Mouse (Mus musculus) G1E (cell line): ENCODE data around the gene Acot7. TPM values are rescaled to one million over a fixed set of nuclear protein-coding genes. Genes with fewer than 3 reads are reported as not detected.

Experiments used
- ATAC-seq: 2 replicates; pipeline ENCODE4 v1.8.0; 2016; ENCODE audit warnings: mild to moderate bottlenecking; ENCODE audit not compliant: insufficient number of reproducible peaks, poor library complexity, low FRiP score, severe bottlenecking; ENCODE audit errors: extremely low read depth
- DNase-seq: peaks from one replicate; pipeline ENCODE4 v3.0.0; 2012; ENCODE audit warnings: low spot score
- H3K27me3 ChIP-seq: 2 replicates; pipeline ENCODE4 v1.6.1; 2012; ENCODE audit warnings: mild to moderate bottlenecking, low read length, inconsistent platforms; ENCODE audit not compliant: insufficient read depth
- H3K36me3 ChIP-seq: replicated peaks from 2 replicates; pipeline ENCODE3; 2012; ENCODE audit warnings: mild to moderate bottlenecking, inconsistent platforms
- H3K4me1 ChIP-seq: 2 replicates; pipeline ENCODE4 v1.6.1; 2012; ENCODE audit warnings: low read depth, low read length, inconsistent platforms, mixed read lengths; ENCODE audit not compliant: insufficient read depth
- H3K4me3 ChIP-seq: 2 replicates; pipeline ENCODE4 v1.5.1; 2012; ENCODE audit warnings: low read depth, mild to moderate bottlenecking, inconsistent platforms, low read length, moderate library complexity, mixed read lengths
- H3K9me3 ChIP-seq: replicated peaks from 2 replicates; pipeline ENCODE4 v1.6.1; 2012; ENCODE audit warnings: inconsistent platforms
- CTCF ChIP-seq: IDR thresholded peaks from 2 replicates; pipeline ENCODE4 v1.5.1; 2012; ENCODE audit warnings: low read depth, low read length, inconsistent platforms, mixed read lengths
- GATA1 ChIP-seq: IDR thresholded peaks from 2 replicates; pipeline ENCODE4 v1.6.1; 2012; ENCODE audit warnings: borderline replicate concordance, low read length, inconsistent platforms, mixed read lengths
- GATA2 ChIP-seq: IDR thresholded peaks from 2 replicates; pipeline ENCODE4 v1.6.1; 2012; ENCODE audit warnings: low read depth, low read length, inconsistent platforms, borderline replicate concordance
- POLR2AphosphoS5 ChIP-seq: IDR thresholded peaks from 2 replicates; pipeline ENCODE4 v1.6.1; 2012; ENCODE audit warnings: low read depth, low read length, inconsistent platforms; ENCODE audit not compliant: insufficient replicate concordance
- TAL1 ChIP-seq: conservative IDR thresholded peaks from 2 replicates; pipeline ENCODE4 v1.6.1; 2012; ENCODE audit warnings: low read depth, low read length, inconsistent platforms, mixed read lengths
- polyA plus RNA-seq: library from polyadenylated mRNA; stranded (reverse); fragments of >175 nt; gene quantifications from 2 replicates; pipeline ENCODE4 v1.2.3, GENCODE M21; 2012
- total RNA-seq, 2 experiments: library from RNA; stranded (forward) in 1 of 2; stranded (reverse) in 1 of 2; fragments of 200-1000 nt in 1 of 2; fragments of >200 nt in 1 of 2; fragmentation: Nextera tagmentation in 1 of 2; gene quantifications; 2 replicates each; pipeline ENCODE4 v1.2.3; 2014 to 2017

The Acot7 gene
- 17.1 and 22.1 TPM in 2 replicates for total RNA-seq (2014; fragmentation: Nextera tagmentation)
- total RNA-seq (2017): 17.6 and 18.6 TPM in 2 replicates
- 46.2 and 51.1 TPM in 2 replicates for polyA plus RNA-seq

- H3K9me3 ChIP-seq: peaks cover 4% of the 10 kb centered on the region
- peaks cover 30% of the 10 kb centered on the region for H3K36me3 ChIP-seq
- H3K4me1 ChIP-seq: peaks cover 58% of the 10 kb centered on the region
- peak; percentile 95 for DNase-seq
- TF ChIP-seq TAL1 (no peak), CTCF (no peak), GATA2 (no peak), GATA1 (no peak)
- peak; percentile 70 for ATAC-seq
- no peaks in the 10 kb centered on the region for H3K27me3 ChIP-seq
- peak within 1 kb of the TSS; percentile 87 for H3K4me3 ChIP-seq
Observed at GRCm38 (mm10) chr4:152177537-152178343, at the start of gene Acot7. Acot7 (plus strand) TSS chr4:152178134.

GRCm38 (mm10) chr4:152128784-152129183, 49.1 kb upstream of the Acot7 start:
- peaks cover 34% of the 10 kb centered on the region for H3K9me3 ChIP-seq
- TF ChIP-seq GATA2: no peak
- TF ChIP-seq CTCF: no peak
- no peak overlapping the region for H3K4me3 ChIP-seq
- no peak for ATAC-seq
- H3K27me3 ChIP-seq: peaks cover 51% of the 10 kb centered on the region; the same call in 1 of the 2 replicates
- H3K36me3 ChIP-seq: peaks cover 39% of the 10 kb centered on the region
- DNase-seq: no peak
- peaks cover 10% of the 10 kb centered on the region for H3K4me1 ChIP-seq

- Histone ChIP-seq H3K4me3 (no peak overlapping the region), H3K4me1 (peaks cover 10% of the 10 kb centered on the region), H3K9me3 (peaks cover 34% of the 10 kb centered on the region), H3K36me3 (peaks cover 42% of the 10 kb centered on the region), H3K27me3 (peaks cover 51% of the 10 kb centered on the region; the same call in 1 of the 2 replicates)
- peak; percentile 15; the same call in 1 of the 2 replicates for ATAC-seq
- no peak for DNase-seq
- TF ChIP-seq TAL1 (no peak), GATA1 (no peak), GATA2 (no peak), CTCF (no peak), POLR2AphosphoS5 (no peak)
Observed at GRCm38 (mm10) chr4:152129395-152129930, 48.5 kb upstream of the Acot7 start.

DNA sequence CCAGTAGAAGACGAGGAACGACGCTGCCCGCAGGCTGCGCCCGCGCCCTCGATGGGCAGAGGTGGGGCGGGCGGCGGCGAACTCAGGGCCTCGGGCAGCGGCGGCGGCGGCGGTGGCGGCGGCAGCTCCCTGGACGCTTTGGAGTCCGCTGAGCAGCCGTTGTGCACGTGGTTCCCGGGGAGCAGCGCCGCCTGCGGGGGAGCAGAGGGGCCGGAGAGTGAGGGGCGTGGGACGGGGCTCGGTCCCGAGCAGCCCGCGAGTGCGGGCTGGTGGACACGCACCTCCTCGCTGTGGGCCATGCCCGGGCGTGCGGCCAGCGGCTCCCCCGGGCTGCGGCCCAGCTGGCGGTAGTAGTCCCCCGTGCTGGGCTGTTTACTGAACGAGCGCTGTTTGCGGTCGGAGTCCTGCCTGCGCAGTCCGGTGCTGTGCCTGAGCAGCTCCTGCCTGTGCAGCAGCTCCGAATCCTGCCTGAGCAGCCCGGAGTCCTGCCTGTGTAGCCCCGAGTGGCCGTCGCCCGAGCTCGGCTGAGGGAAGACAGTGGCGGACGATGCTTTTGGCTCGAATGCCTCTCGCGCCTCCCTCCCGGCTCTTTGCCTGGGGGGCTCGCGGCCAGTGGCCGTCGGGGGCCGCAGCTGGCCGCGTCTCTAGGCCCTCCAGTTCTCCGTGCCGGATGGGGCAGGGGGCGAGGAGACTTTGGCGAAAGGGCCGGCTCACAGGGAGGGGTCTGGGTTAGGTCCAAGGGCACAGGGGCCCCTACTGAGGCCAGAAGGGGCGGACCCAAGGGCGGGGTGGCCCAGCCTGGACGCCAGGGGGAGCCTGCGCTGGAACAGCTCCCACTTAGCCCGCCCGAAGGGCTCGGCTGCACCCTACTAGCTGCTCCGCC, 46.9 kb upstream of the Acot7 start:
- H3K27me3 ChIP-seq: peaks cover 38% of the 10 kb centered on the region; the same call in 1 of the 2 replicates
- TF ChIP-seq GATA1 (no peak), TAL1 (no peak), POLR2AphosphoS5 (no peak)
- DNase-seq (no peak), ATAC-seq (no peak)
- peaks cover 17% of the 10 kb centered on the region for H3K4me1 ChIP-seq
- no peak overlapping the region; the same call in 1 of the 2 replicates for H3K4me3 ChIP-seq
- peaks cover 29% of the 10 kb centered on the region for H3K9me3 ChIP-seq
- peaks cover 40% of the 10 kb centered on the region for H3K36me3 ChIP-seq

GRCm38 (mm10) chr4:152131809-152132771, 45.8 kb upstream of the Acot7 start:
- Histone ChIP-seq H3K4me3 (no peak overlapping the region; the same call in 1 of the 2 replicates), H3K4me1 (peaks cover 21% of the 10 kb centered on the region), H3K36me3 (peaks cover 34% of the 10 kb centered on the region), H3K9me3 (peaks cover 21% of the 10 kb centered on the region), H3K27me3 (peaks cover 33% of the 10 kb centered on the region; the same call in 1 of the 2 replicates)
- TF ChIP-seq CTCF (no peak), TAL1 (no peak), GATA2 (no peak), POLR2AphosphoS5 (no peak), GATA1 (no peak)
- ATAC-seq (no peak), DNase-seq (no peak)
